9 mouse cellular contexts compared by ENCODE assay signal in the genomic region with DNA sequence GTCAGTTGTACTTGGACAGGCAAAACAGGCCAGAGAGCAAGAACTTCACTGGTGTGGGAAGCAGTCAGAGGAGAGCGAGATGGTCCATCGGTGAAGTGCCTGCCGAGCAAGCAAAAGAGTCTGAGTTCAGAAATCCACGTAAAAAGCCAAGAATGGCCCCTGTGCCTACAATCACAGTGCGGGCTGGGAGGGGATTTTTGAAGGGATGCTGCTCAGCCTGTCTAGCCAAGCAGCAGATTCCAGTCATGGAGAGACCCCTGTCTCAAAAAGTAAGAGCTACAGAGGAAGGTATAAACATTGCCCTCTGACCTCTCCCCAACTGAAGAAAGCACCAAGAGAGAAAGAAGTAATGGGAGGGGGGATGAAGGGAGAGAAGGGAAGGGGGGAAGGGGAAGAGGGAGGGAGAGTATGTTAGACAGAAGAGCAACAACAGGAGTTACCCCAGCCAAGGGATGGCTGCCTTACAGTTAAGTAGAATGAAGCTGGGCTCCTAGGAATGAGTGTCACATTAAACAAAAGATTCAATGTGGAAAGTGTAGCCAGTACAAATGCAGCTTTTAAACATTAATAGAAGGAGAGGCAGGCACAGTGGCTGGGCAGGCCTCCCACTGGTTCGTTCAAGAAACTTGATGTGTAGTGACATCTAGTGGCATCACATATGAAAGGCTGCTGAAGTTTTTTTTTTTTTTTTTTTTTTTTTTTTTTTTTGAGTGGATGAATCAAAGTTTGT.
DNase-seq lines count a peak whose midpoint lies in the region; ATAC-seq and TF ChIP-seq lines count a peak whose summit lies in the region.
"Had no signal": no experiment of that assay in that cellular context is flagged by ENCODE, and none has a peak within 500 bp of the region (broad histone marks: within the 10 kb centered on the region; RNA-seq: fewer than 3 reads in every experiment).

No protein-coding gene starts in this region.

- H3K4me3 ChIP-seq in heart, embryonic 12.5 days, result no peak overlapping the region
- no peak overlapping the region for H3K4me3 ChIP-seq in intestine, postnatal 0 days (ENCODE audit: low read depth, low read length)
- no peak overlapping the region for H3K4me3 ChIP-seq in limb, embryonic 13.5 days
- H3K4me3 ChIP-seq in neural tube, embryonic 12.5 days, result no peak overlapping the region
- H3K4me3 ChIP-seq: limb, embryonic 15.5 days had no signal

- 56% methylated on average over 6 of the region's 6 CpGs for WGBS in heart, embryonic 12.5 days
- WGBS in intestine, postnatal 0 days, result 68% methylated on average over 6 of the region's 6 CpGs
- WGBS in limb, embryonic 13.5 days, result 53% methylated on average over 6 of the region's 6 CpGs
- WGBS in neural tube, embryonic 12.5 days, result 42% methylated on average over 6 of the region's 6 CpGs

- no peak overlapping the region for H3K27ac ChIP-seq in heart, embryonic 12.5 days (ENCODE audit: poor library complexity, severe bottlenecking)
- no peak overlapping the region for H3K27ac ChIP-seq in intestine, postnatal 0 days (ENCODE audit: low read depth, low read length)
- H3K27ac ChIP-seq in limb, embryonic 13.5 days, result no peak overlapping the region
- H3K27ac ChIP-seq in neural tube, embryonic 12.5 days, result no peak overlapping the region
- H3K27ac ChIP-seq: limb, embryonic 15.5 days had no signal

- DNase-seq in heart, adult 18-20 months, result peak; percentile 50 to 66
- peak; percentile 70 for DNase-seq in brain, adult 2 months (ENCODE audit: low read depth, low spot score)
- DNase-seq in gastrocnemius, adult 8-10 months (ENCODE audit: low spot score in 2 of 2), result peak; percentile 6 to 28

- no peak overlapping the region for H3K9ac ChIP-seq in heart, embryonic 12.5 days
- H3K9ac ChIP-seq in intestine, postnatal 0 days (ENCODE audit: low read depth, low read length), result no peak overlapping the region
- no peak overlapping the region for H3K9ac ChIP-seq in limb, embryonic 13.5 days
- no peak overlapping the region for H3K9ac ChIP-seq in neural tube, embryonic 12.5 days
- H3K9ac ChIP-seq: limb, embryonic 15.5 days had no signal

- peak; percentile 75 for TF ChIP-seq CTCF in intestine, postnatal 0 days (IDR thresholded peaks at IDR 0.05; ENCODE audit: low read depth)

- H3K36me3 ChIP-seq in heart, embryonic 12.5 days, result no peaks in the 10 kb centered on the region
- H3K36me3 ChIP-seq in intestine, postnatal 0 days (ENCODE audit: control insufficient read depth, insufficient read depth), result no peaks in the 10 kb centered on the region
- H3K36me3 ChIP-seq in limb, embryonic 13.5 days, result no peaks in the 10 kb centered on the region
- H3K36me3 ChIP-seq in neural tube, embryonic 12.5 days, result no peaks in the 10 kb centered on the region
- H3K36me3 ChIP-seq: limb, embryonic 15.5 days had no signal

- no peak for ATAC-seq in heart, embryonic 12.5 days (ENCODE audit: insufficient number of reproducible peaks, low FRiP score)
- ATAC-seq in intestine, postnatal 0 days, result no peak
- ATAC-seq in limb, embryonic 13.5 days (ENCODE audit: low FRiP score, low read depth), result peak; percentile 69; the same call in 1 of the 2 replicates
- peak; percentile 61; the same call in 1 of the 2 replicates for ATAC-seq in neural tube, embryonic 12.5 days (ENCODE audit: low FRiP score, low read depth)
- no peak for ATAC-seq in megakaryocyte, adult 5-6 weeks (ENCODE audit: poor library complexity, severe bottlenecking)

- H3K9me3 ChIP-seq in heart, embryonic 12.5 days (replicated peaks), result no peaks in the 10 kb centered on the region
- no peaks in the 10 kb centered on the region for H3K9me3 ChIP-seq in intestine, postnatal 0 days (ENCODE audit: control insufficient read depth)
- no peaks in the 10 kb centered on the region for H3K9me3 ChIP-seq in limb, embryonic 13.5 days
- no peaks in the 10 kb centered on the region for H3K9me3 ChIP-seq in neural tube, embryonic 12.5 days
- H3K9me3 ChIP-seq: limb, embryonic 15.5 days had no signal

- H3K4me1 ChIP-seq in heart, embryonic 12.5 days (replicated peaks), result no peaks in the 10 kb centered on the region; the same call in 1 of the 2 replicates
- H3K4me1 ChIP-seq in intestine, postnatal 0 days (replicated peaks; ENCODE audit: control insufficient read depth, insufficient read depth, low read length), result no peaks in the 10 kb centered on the region
- 0 out of 2 replicates have a peak, but pooled peaks cover 4% of the 10 kb centered on the region for H3K4me1 ChIP-seq in limb, embryonic 13.5 days
- H3K4me1 ChIP-seq in neural tube, embryonic 12.5 days, result peaks cover 7% of the 10 kb centered on the region

- no peak overlapping the region for H3K4me2 ChIP-seq in heart, embryonic 12.5 days
- no peak overlapping the region for H3K4me2 ChIP-seq in intestine, postnatal 0 days (replicated peaks; ENCODE audit: low read depth)
- H3K4me2 ChIP-seq in limb, embryonic 13.5 days (replicated peaks), result no peak overlapping the region
- H3K4me2 ChIP-seq in neural tube, embryonic 12.5 days (replicated peaks), result no peak overlapping the region
- H3K4me2 ChIP-seq: limb, embryonic 15.5 days had no signal

- no peaks in the 10 kb centered on the region for H3K27me3 ChIP-seq in heart, embryonic 12.5 days (replicated peaks)
- H3K27me3 ChIP-seq in intestine, postnatal 0 days (replicated peaks; ENCODE audit: control insufficient read depth, insufficient read depth, low read length), result no peaks in the 10 kb centered on the region
- 0 out of 2 replicates have a peak, but pooled peaks cover 4% of the 10 kb centered on the region for H3K27me3 ChIP-seq in limb, embryonic 13.5 days
- H3K27me3 ChIP-seq in neural tube, embryonic 12.5 days (replicated peaks), result no peaks in the 10 kb centered on the region
- H3K27me3 ChIP-seq: limb, embryonic 15.5 days had no signal

Comparison
In these comparisons a context has a peak if more than half of its experiments do, and no peak if none do; other contexts are left out.
1. DNase-seq: peak in every context shown above with its lines; median percentile 70 in brain, adult 2 months; 58 in heart, adult 18-20 months; 17 in gastrocnemius, adult 8-10 months.
2. ATAC-seq: peak in limb, embryonic 13.5 days (single experiment) and neural tube, embryonic 12.5 days (single experiment); none in heart, embryonic 12.5 days (single experiment), intestine, postnatal 0 days (single experiment) and megakaryocyte, adult 5-6 weeks (single experiment).